Mouse (Mus musculus) layer of hippocampus, adult 9-11 months (tissue): ENCODE measurements at regions not wholly inside any gene's neighbourhood (a gene's known extent, or its start where the extent isn't known, plus 50 kb on each side); places are given as distances from the start of the nearest gene placed in this dataset.
"Not testable (repeated sequence)": the region's sequence is repeated elsewhere in the genome, so short reads cannot be mapped to it uniquely, and the experiment has no call there.

ENCODE experiments used
- DNase-seq: peaks from one replicate; pipeline ENCODE4 v3.0.0; 2022

GRCm38 (mm10) chr1:80969927-80970326 is 106.8 kb upstream of the Nyap2 start:
- DNase-seq = no peak

- no peak for DNase-seq
Measured at GRCm38 (mm10) chr1:80969194-80969593, 107.6 kb upstream of the Nyap2 start.

GRCm38 (mm10) chr1:80965792-80966191 is 111.0 kb upstream of the Nyap2 start:
- no peak for DNase-seq

DNA sequence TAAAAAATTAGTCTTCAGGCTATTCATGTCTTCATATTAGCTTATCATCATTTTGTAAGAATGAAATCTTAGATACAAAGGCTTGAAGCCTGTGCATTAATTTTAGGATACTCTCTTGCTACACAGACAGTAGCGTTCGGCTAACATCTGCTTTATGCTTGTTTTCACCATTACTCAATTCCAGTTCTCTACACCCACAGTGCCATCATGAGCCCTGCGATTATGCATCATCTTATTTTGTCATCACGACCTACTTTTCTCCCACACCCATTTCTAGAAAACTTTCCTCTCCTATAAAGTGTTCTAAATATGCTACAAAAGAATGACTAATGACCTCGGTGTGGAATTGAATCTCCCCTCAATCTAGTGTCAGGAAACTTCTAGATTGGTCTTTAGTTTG is 112.4 kb upstream of the Nyap2 start:
- peak; percentile 4 for DNase-seq

DNA sequence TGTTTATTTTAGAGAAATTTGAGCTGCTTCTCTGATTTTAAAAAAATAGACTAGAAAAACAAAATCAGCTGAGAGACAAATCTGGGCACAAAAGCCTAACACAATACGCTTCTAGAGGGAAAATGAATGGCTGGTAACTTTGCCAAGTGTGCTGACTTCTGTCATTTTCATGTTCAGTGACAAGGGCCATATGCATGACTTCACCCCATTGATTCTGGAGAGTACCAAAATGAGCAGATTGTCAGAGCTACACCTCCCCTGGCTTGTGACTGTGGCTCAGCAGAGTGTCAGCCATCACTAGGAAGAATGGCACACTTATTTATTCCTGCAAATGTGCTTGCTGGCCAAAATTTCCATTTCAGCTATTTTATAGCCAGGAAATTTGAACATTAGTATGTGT is 112.9 kb upstream of the Nyap2 start:
- DNase-seq = peak; percentile 60

GRCm38 (mm10) chr1:80950406-80950805 is 126.3 kb upstream of the Nyap2 start:
- DNase-seq = no peak

DNA sequence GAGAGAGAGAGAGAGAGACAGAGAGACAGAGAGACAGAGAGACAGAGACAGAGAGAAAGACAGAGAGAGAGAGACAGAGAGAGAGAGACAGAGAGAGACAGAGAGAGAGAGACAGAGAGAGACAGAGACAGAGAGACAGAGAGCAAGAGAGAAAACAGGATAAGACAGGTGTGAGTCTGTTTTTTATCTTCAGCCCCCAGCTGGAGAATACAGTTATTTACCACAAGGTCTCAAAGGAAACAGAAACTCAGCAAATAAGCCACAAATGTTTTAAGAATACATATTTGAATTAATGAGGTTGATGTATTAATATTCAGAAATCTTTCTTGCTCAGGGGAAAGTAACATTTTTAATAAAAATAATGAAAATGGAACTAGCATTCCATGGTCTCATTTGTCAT is 130.7 kb upstream of the Nyap2 start:
- DNase-seq = not testable (repeated sequence)

GRCm38 (mm10) chr1:80939372-80939771 is 137.4 kb upstream of the Nyap2 start:
- DNase-seq = no peak

- DNase-seq = no peak
Measured at GRCm38 (mm10) chr1:80899281-80899680, 141.0 kb upstream of the Dock10 start.

- no peak for DNase-seq
Measured at GRCm38 (mm10) chr1:80874140-80874849, 116.0 kb upstream of the Dock10 start.

- DNase-seq = no peak
Measured at GRCm38 (mm10) chr1:80873596-80873995, 115.3 kb upstream of the Dock10 start.

DNA sequence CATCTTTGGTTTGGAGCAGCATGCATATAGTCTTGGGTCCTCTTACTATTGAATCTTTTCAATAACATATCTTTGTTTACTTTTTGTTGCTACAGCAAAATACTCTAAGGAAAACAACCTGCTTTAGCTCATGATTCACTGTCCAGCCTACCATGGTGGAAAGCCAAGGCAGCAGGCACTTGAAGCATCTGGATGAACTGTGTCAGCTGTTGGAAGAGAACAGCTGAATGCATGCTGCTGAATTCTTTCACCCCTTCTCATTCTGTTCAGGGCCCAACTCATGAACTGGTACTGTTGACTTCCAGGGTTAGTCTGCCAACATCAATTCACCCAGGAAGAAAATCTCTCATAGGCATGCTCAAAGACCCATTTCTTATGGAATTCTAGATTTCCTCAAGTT is 110.5 kb upstream of the Dock10 start:
- no peak for DNase-seq

GRCm38 (mm10) chr1:80856981-80857380 is 98.7 kb upstream of the Dock10 start:
- no peak for DNase-seq

- DNase-seq = no peak
Measured at GRCm38 (mm10) chr1:80854945-80855656, 96.8 kb upstream of the Dock10 start.

GRCm38 (mm10) chr1:80854289-80854701 is 96.0 kb upstream of the Dock10 start:
- peak; percentile 75 for DNase-seq

DNA sequence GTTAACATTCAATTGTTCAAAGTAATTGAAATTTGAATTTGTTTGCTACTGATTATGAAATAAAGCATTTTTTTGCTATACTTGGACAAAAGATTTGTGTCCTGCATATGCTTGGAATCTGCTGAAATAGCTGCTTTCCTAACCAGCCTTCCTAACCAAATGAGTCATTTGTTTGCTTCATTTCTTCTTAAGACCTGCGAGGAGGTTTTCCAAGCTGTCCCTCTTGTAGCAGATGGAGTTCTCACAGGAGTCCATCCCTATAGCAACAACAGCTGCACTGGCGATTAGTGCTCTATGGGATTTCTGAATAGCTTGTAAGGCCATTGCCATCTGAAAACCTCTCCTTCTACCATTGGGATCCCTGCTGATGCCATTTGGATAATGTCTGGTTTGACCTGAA is 94.4 kb upstream of the Dock10 start:
- peak; percentile 42 for DNase-seq

GRCm38 (mm10) chr1:80830196-80830794 is 72.0 kb upstream of the Dock10 start:
- no peak for DNase-seq

GRCm38 (mm10) chr1:80826383-80826782 is 68.1 kb upstream of the Dock10 start:
- no peak for DNase-seq

GRCm38 (mm10) chr1:80823953-80824352 is 65.6 kb upstream of the Dock10 start:
- DNase-seq = peak; percentile 69

DNA sequence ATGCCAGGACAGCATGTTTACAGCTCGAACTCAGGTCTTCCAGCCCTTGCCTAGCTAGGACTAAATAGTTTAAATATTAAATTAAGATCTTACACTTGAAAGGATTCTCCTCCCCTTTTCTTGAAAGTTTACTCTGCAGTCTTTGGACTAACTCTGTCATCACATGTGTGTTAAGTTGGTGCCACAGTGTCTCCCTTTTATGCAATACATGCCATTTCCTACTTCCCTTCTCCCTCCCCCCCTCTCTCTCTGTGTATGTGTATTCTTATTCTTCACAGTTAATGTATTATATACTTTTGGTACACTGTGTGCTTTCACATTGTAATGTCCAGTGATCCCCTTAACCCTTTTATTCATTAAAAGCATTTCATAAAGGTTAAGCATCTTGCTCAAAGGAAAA is 63.9 kb upstream of the Dock10 start:
- DNase-seq = no peak

GRCm38 (mm10) chr1:80812906-80813305 is 54.6 kb upstream of the Dock10 start:
- no peak for DNase-seq
